Mouse (Mus musculus): Measurements from ENCODE around the gene S100a13. TPM values are rescaled to one million over a fixed set of nuclear protein-coding genes. Genes with fewer than 3 reads are reported as not detected.
A peak's percentile ranks its signal among the peaks of the same experiment; 100 is the strongest.

Gene S100a13
- polyA plus RNA-seq, 1 experiment from 2014 or later, result 30.3 TPM

GRCm38 (mm10) chr3:90495850-90496525 is 18.2 kb upstream of the S100a13 start:
- ATAC-seq (replicated peaks; ENCODE audit: low FRiP score, low TSS enrichment, low read depth) (no peak), DNase-seq (ENCODE audit: low spot score) (no peak)
- H3K4me3 ChIP-seq (ENCODE audit: low read depth, low read length), result no peak overlapping the region
- H3K9ac ChIP-seq (ENCODE audit: low read length), result no peak overlapping the region
- no peaks in the 10 kb centered on the region for H3K27me3 ChIP-seq (replicated peaks; ENCODE audit: control insufficient read depth, insufficient read depth, low read length)
- H3K4me1 ChIP-seq (replicated peaks; ENCODE audit: control insufficient read depth, insufficient read depth, low read length), result no peaks in the 10 kb centered on the region
- H3K27ac ChIP-seq (ENCODE audit: low read depth), result no peak overlapping the region
- H3K36me3 ChIP-seq (ENCODE audit: control insufficient read depth, insufficient read depth, low read length), result peaks cover 53% of the 10 kb centered on the region
- H3K9me3 ChIP-seq (ENCODE audit: control insufficient read depth, low read length), result no peaks in the 10 kb centered on the region
- WGBS, result 88% methylated on average over 7 of the region's 7 CpGs
- H3K4me2 ChIP-seq (ENCODE audit: low read length), result no peak overlapping the region

GRCm38 (mm10) chr3:90497597-90497996 is 16.6 kb upstream of the S100a13 start:
- ATAC-seq (replicated peaks; ENCODE audit: low FRiP score, low TSS enrichment, low read depth) (no peak), DNase-seq (ENCODE audit: low spot score) (no peak)
- H3K9ac ChIP-seq (ENCODE audit: low read length), result no peak overlapping the region
- peaks cover 69% of the 10 kb centered on the region for H3K36me3 ChIP-seq (ENCODE audit: control insufficient read depth, insufficient read depth, low read length)
- no peaks in the 10 kb centered on the region for H3K4me1 ChIP-seq (replicated peaks; ENCODE audit: control insufficient read depth, insufficient read depth, low read length)
- no peak overlapping the region for H3K4me3 ChIP-seq (ENCODE audit: low read depth, low read length)
- no peak overlapping the region for H3K27ac ChIP-seq (ENCODE audit: low read depth)
- H3K27me3 ChIP-seq (replicated peaks; ENCODE audit: control insufficient read depth, insufficient read depth, low read length), result no peaks in the 10 kb centered on the region
- no peak overlapping the region for H3K4me2 ChIP-seq (ENCODE audit: low read length)
- no peaks in the 10 kb centered on the region for H3K9me3 ChIP-seq (ENCODE audit: control insufficient read depth, low read length)

DNA sequence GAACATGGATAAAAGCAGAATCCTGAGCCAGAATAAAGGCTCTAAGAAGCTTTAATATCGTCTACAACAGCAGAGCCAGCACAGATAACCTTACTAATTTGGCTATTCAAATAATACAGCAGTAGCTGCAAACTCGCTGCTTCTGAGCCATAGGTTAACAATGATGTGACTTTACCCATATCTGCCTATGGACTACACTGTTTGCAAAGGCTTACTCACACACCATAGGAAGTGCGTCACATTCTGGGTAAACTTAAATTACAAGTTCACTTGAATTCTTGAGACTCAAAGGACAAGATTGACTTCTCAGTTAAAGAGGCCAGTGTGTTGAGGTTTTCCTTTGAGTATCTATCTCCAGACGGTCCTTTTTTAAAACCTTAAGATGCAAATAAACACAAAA is 10.8 kb upstream of the S100a13 start:
- DNase-seq (ENCODE audit: low spot score) (no peak), ATAC-seq (replicated peaks; ENCODE audit: low FRiP score, low TSS enrichment, low read depth) (no peak)
- Histone ChIP-seq H3K36me3 (ENCODE audit: control insufficient read depth, insufficient read depth, low read length) (peaks cover 91% of the 10 kb centered on the region), H3K27ac (ENCODE audit: low read depth) (no peak overlapping the region), H3K4me2 (ENCODE audit: low read length) (no peak overlapping the region), H3K9me3 (ENCODE audit: control insufficient read depth, low read length) (no peaks in the 10 kb centered on the region), H3K4me1 (replicated peaks; ENCODE audit: control insufficient read depth, insufficient read depth, low read length) (peaks cover 12% of the 10 kb centered on the region), H3K27me3 (replicated peaks; ENCODE audit: control insufficient read depth, insufficient read depth, low read length) (no peaks in the 10 kb centered on the region), H3K4me3 (ENCODE audit: low read depth, low read length) (no peak overlapping the region), H3K9ac (ENCODE audit: low read length) (no peak overlapping the region)
- whole genome bisulfite sequencing, result 72% methylated on average over 4 of the region's 4 CpGs

- ATAC-seq (replicated peaks; ENCODE audit: low FRiP score, low TSS enrichment, low read depth) (no peak), DNase-seq (ENCODE audit: low spot score) (no peak)
- Histone ChIP-seq H3K27ac (ENCODE audit: low read depth) (no peak overlapping the region), H3K4me1 (replicated peaks; ENCODE audit: control insufficient read depth, insufficient read depth, low read length) (peaks cover 12% of the 10 kb centered on the region), H3K4me2 (ENCODE audit: low read length) (no peak overlapping the region), H3K27me3 (replicated peaks; ENCODE audit: control insufficient read depth, insufficient read depth, low read length) (no peaks in the 10 kb centered on the region), H3K9ac (ENCODE audit: low read length) (no peak overlapping the region), H3K4me3 (ENCODE audit: low read depth, low read length) (no peak overlapping the region), H3K36me3 (ENCODE audit: control insufficient read depth, insufficient read depth, low read length) (peaks cover 75% of the 10 kb centered on the region), H3K9me3 (ENCODE audit: control insufficient read depth, low read length) (no peaks in the 10 kb centered on the region)
- 90% methylated on average over 5 of the region's 5 CpGs for WGBS
Measured at GRCm38 (mm10) chr3:90505216-90505615, 9.0 kb upstream of the S100a13 start.

- WGBS, result 69% methylated on average over 3 of the region's 3 CpGs
- H3K27me3 ChIP-seq (replicated peaks; ENCODE audit: control insufficient read depth, insufficient read depth, low read length), result no peaks in the 10 kb centered on the region
- peaks cover 12% of the 10 kb centered on the region for H3K4me1 ChIP-seq (replicated peaks; ENCODE audit: control insufficient read depth, insufficient read depth, low read length)
- H3K9me3 ChIP-seq (ENCODE audit: control insufficient read depth, low read length), result no peaks in the 10 kb centered on the region
- peaks cover 66% of the 10 kb centered on the region for H3K36me3 ChIP-seq (ENCODE audit: control insufficient read depth, insufficient read depth, low read length)
- no peak overlapping the region for H3K4me3 ChIP-seq (ENCODE audit: low read depth, low read length)
- no peak overlapping the region for H3K4me2 ChIP-seq (ENCODE audit: low read length)
- no peak overlapping the region for H3K27ac ChIP-seq (ENCODE audit: low read depth)
- no peak overlapping the region for H3K9ac ChIP-seq (ENCODE audit: low read length)
- ATAC-seq (replicated peaks; ENCODE audit: low FRiP score, low TSS enrichment, low read depth) (no peak), DNase-seq (ENCODE audit: low spot score) (no peak)
Measured at GRCm38 (mm10) chr3:90506362-90506761, 7.9 kb upstream of the S100a13 start.

DNA sequence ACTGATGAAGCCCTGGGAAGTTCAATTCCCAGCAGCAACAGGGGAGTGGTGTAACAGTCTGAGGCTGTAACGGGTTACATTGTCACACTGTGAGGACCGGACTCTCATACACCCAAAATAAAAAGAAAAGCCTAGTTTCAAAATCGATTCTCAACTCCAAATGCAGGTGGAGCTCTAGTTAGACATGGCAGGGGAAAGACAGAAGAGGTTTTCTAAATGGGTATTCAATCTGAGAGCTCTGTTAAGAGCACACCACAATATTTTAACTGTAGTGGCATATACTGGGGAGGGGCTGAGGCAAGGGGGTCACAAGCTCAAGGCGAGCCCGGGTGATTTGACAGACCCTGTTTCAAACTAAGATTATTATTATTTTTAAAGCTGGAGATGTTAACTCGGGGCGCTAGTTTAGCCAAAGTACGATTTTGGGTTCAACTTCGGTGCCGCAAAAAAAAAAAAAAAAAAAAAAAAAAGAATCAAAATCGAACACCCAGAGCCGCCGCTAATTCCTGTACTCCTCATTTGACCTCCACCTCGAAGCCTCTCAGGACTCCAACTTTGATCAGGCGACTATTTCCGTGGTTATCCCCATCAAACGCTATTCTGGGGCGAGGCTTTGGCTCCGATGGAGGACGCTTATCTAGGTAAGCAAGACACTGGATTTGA is 5.8 kb upstream of the S100a13 start:
- H3K9ac ChIP-seq (ENCODE audit: low read length), result peak overlapping the region; percentile 98
- peak overlapping the region; percentile 95; the same call in 1 of the 2 replicates for H3K27ac ChIP-seq (ENCODE audit: low read depth)
- no peaks in the 10 kb centered on the region for H3K27me3 ChIP-seq (replicated peaks; ENCODE audit: control insufficient read depth, insufficient read depth, low read length)
- 4% methylated on average over 20 of the region's 20 CpGs for WGBS
- peak overlapping the region; percentile 96 for H3K4me3 ChIP-seq (ENCODE audit: low read depth, low read length)
- H3K4me1 ChIP-seq (replicated peaks; ENCODE audit: control insufficient read depth, insufficient read depth, low read length), result peaks cover 12% of the 10 kb centered on the region
- H3K9me3 ChIP-seq (ENCODE audit: control insufficient read depth, low read length), result no peaks in the 10 kb centered on the region
- no peak for DNase-seq (ENCODE audit: low spot score)
- no peak; the same call in 1 of the 2 replicates for ATAC-seq (replicated peaks; ENCODE audit: low FRiP score, low TSS enrichment, low read depth)
- peaks cover 45% of the 10 kb centered on the region for H3K36me3 ChIP-seq (ENCODE audit: control insufficient read depth, insufficient read depth, low read length)
- peak overlapping the region; percentile 60 for H3K4me2 ChIP-seq (ENCODE audit: low read length)

DNA sequence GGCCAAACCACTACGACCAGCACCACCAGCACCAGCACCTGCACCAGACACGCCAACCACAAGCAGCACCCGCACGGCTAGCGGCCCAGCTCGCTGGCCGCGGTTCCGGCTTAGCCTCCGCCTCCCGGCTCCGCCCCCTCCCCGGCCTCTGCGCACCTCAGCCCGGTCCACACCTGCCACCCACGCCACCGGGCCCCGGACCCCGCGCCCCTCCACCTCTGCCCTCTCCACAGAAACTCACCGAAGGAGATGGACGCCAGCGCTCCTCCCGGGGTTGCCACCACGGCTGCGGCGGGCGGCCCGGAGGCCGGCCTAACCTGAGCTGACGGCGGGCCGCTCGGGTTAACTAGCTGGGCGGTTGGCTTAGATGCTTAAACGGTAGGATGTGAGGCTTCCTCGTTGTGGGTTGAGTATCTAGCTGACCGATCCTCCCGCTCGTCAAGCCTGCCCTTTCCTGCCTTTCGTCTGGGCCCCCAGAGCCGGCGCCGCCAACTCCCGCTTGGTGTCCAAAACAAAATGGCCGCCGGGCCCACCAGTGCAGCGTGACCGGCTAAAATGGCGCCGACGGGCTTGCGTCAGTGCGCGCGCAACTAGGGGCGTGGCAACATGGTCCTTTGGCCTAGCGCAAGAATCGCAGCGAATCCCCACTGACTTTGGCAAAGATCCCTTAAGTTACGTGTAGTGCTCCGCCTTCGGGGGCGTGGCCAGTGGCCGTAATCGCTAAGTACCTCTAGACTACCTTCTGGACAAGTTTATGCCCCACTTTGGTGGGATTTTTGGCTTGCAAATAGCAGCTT is 5.1 kb upstream of the S100a13 start, which contains the start of gene Chtop:
TSS of gene Chtop (minus strand) at position 549 of the 797 bp plus-strand sequence.
- H3K27ac ChIP-seq (ENCODE audit: low read depth), result peak within 1 kb of the TSS; percentile 95
- no peaks in the 10 kb centered on the region for H3K27me3 ChIP-seq (replicated peaks; ENCODE audit: control insufficient read depth, insufficient read depth, low read length)
- DNase-seq (ENCODE audit: low spot score) (peak; percentile 99), ATAC-seq (replicated peaks; ENCODE audit: low FRiP score, low TSS enrichment, low read depth) (peak; percentile 92)
- under 1% methylated on average over 63 of the region's 66 CpGs for WGBS
- H3K36me3 ChIP-seq (ENCODE audit: control insufficient read depth, insufficient read depth, low read length), result peaks cover 38% of the 10 kb centered on the region
- peaks cover 12% of the 10 kb centered on the region for H3K4me1 ChIP-seq (replicated peaks; ENCODE audit: control insufficient read depth, insufficient read depth, low read length)
- peak within 1 kb of the TSS; percentile 96 for H3K4me3 ChIP-seq (ENCODE audit: low read depth, low read length)
- peak within 1 kb of the TSS; percentile 60 for H3K4me2 ChIP-seq (ENCODE audit: low read length)
- no peaks in the 10 kb centered on the region for H3K9me3 ChIP-seq (ENCODE audit: control insufficient read depth, low read length)
- H3K9ac ChIP-seq (ENCODE audit: low read length), result peak within 1 kb of the TSS; percentile 98

DNA sequence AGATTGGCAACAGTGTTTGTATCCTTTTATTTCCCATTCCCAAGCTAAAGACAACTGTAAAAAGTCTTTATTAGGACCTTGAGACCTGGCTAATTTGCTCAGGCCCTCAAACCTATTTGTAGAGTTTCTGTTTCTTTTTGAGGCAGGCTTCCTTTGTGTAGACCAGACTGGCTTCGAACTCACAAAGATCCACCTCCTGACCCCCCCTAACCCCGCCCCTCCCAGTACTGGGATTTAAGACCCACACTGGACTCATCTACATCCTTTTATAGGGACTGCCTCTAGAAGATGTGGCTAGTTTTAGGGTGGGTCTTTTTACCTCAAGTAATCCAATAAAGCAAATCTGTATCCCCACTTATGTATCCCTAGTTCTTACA is 4.5 kb upstream of the S100a13 start:
- Histone ChIP-seq H3K36me3 (ENCODE audit: control insufficient read depth, insufficient read depth, low read length) (peaks cover 32% of the 10 kb centered on the region), H3K9ac (ENCODE audit: low read length) (no peak overlapping the region), H3K4me3 (ENCODE audit: low read depth, low read length) (peak overlapping the region; percentile 96), H3K4me2 (ENCODE audit: low read length) (peak overlapping the region; percentile 51), H3K9me3 (ENCODE audit: control insufficient read depth, low read length) (no peaks in the 10 kb centered on the region), H3K4me1 (replicated peaks; ENCODE audit: control insufficient read depth, insufficient read depth, low read length) (peaks cover 12% of the 10 kb centered on the region), H3K27ac (ENCODE audit: low read depth) (0 out of 2 replicates have a peak overlapping the region, but pooled peaks have one; percentile 29), H3K27me3 (replicated peaks; ENCODE audit: control insufficient read depth, insufficient read depth, low read length) (no peaks in the 10 kb centered on the region)
- ATAC-seq (replicated peaks; ENCODE audit: low FRiP score, low TSS enrichment, low read depth) (no peak), DNase-seq (ENCODE audit: low spot score) (no peak)
- whole genome bisulfite sequencing, result 31% methylated on average over 2 of the region's 2 CpGs

Data from intestine, embryonic 14.5 days (tissue).